Mouse (Mus musculus) retina, embryonic 14.5 days (tissue): Measurements from ENCODE around the gene Fam196a.
A peak's percentile ranks its signal among the peaks of the same experiment; 100 is the strongest.

Source experiments
- DNase-seq: peaks from one replicate; pipeline ENCODE4 v3.0.0-alpha.2; 2015; ENCODE audit warnings: low spot score

Fam196a gene

GRCm38 (mm10) chr7:134937927-134938609 lies at the start of gene Fam196a:
Fam196a (minus strand) TSS chr7:134938430.
- peak; percentile 71 for DNase-seq

DNA sequence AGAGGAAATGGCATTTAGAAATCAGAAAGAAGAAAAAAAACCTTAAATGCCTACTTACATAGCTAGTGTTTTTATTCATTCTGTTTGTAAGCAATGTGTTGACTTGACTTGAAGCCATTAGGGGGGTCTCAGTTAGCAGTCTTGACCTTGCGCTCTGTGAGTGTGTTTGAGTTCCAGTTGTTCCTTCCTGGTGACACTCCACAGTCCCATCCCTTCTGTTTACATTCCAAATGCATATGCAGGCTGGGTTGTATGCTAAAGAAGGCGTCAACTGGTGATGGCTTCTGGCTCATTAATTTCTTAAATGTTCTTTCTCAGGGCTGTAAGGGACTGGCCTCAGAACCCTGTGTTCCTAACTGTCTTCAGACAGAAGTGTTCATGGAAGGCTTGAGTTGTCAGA lies 23.4 kb upstream of the Fam196a start:
- no peak for DNase-seq

DNA sequence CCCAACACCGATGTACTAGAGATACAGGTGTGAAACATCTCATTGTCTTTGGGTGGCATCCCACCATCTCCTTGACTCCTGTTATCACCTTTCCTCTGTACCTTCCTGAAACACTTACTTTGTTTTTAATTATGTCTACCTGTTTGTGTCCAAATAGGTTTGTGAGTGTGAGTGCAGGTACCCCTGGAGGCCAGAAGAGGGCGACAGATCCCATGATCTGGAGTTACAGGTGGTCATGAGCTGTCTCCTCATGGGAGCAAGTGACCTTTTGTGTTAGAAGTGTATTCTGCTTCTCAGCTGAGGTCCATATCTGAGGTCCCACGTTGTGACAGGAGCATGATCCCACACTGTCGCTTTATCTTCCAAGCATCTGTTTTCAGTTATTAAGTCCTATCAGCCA lies 22.6 kb upstream of the Fam196a start:
- peak; percentile 12 for DNase-seq

- DNase-seq: no peak
Observed at GRCm38 (mm10) chr7:134959086-134959485, 20.9 kb upstream of the Fam196a start.

DNA sequence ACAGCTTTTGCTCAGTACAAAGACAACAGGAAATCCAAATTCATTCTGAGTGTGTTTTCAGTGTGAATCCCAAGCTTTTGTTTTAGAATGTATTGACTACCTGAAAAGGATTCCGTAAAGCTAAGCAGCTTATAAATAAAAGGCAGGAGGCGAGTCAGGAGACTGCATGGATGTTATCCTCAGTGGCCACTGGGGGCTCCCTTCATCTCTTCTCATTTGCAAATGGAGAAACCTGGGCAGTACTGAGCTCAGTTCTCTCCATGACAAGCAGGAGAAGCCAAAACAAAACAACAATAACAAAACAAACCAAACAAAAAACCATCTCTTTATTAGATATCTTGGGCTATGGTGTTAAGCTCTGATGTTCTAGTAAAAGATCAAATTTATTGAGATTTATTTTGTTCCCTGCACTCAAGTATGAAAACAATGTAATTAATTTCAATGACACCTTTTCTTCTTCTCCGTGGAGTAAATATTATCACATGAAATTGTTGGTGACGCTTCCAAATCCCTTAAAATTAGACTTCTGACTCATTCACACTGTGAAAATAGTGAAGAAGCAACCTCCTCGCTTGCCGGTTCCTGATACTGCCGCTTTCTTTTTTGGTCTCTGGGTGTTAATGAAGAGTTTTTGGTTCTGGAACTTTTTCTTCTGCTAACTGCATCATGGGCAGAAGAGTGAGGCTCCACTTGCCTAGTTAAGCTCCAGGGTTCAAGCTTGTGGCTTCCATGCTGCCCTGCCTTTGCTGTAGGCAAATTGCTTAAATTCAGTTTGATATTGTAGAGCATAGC lies 7.9 kb upstream of the Fam196a start:
- peak; percentile 32 for DNase-seq

DNA sequence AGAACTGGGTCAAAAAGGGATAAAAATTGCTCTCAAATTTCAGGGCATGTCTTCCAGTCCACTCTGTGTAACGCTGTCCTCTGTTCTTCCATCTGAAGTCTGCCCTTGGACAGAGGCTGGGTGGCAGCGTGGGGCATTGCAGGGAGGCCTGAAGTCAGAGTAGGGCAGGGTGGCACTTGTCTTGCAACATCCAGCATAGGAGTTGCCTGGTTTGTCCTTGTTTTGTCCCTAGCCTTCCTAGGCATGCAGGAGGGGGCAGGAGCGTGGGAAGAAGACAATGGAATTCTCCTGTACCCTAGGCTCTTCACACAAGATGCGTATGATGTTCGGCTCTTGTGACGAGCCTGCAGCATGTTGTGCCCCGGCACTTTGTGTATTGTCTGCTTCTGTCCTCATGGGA lies 5.5 kb upstream of the Fam196a start:
- DNase-seq: no peak

GRCm38 (mm10) chr7:134943063-134943462 lies 4.8 kb upstream of the Fam196a start:
- DNase-seq: no peak

DNA sequence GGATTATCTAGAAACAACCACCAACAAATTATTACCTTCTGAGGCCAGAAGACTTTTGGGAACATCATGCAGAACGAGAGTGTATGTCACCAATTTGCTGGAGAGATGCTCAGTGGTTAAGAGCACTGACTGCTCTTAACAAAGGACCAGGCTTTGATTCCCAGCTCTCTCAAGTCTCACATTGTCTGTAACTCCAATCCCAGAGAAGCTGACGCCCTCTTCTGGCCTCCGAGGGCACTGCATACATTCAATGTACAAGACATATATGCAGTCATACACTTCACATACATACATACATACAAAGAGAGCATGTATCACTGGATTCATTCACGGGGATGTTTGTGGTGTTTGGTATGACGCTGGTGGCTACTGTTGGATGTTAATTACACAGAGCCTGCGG lies 3.7 kb upstream of the Fam196a start:
- no peak for DNase-seq

DNA sequence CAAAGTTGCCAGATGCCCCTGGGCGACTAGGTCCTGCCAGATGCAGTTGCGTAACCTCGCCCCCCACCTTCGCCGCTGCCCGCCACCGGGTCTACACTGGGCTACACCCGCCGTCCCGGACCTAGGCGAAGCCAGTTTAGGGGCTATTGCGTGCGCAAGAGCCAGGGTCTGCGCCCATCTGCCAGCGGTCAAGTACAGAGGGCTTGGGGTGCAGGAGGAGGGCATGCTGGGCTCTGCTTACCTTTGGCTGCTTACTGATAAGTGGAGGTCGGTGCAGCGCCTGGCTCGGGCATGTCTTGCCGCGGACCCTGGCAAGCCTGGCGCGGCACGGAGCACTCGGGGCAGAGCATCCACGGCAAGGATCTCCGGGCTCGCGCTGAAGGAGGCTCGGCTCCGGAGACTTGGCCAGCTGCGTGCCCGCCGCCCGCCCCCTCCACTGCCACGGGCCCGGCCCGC lies 731 bp downstream of the Fam196a start:
- DNase-seq: peak; percentile 24

GRCm38 (mm10) chr7:134931886-134932285 lies 6.3 kb downstream of the Fam196a start:
- DNase-seq: no peak

DNA sequence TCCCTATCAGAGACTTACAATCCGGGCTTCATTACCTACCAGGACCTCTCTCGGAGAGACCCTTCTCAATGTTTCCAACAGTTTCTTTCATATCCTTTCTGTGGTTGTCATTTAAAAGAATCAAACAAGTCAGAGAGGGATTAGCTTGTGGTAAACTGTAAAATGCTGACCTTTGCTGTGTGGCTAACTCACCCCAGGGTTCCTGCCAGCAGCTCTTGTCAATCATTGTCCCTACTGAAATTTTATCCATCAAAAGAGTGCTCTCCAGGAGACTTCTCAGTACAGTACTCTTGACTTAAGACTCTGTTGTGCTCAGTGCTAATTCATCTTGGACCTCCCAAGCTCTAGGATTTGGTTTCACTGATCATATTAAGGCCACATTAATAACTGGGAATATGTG lies 36.2 kb downstream of the Fam196a start:
- DNase-seq: no peak

- DNase-seq: no peak
Observed at GRCm38 (mm10) chr7:134899462-134899861, 38.8 kb downstream of the Fam196a start.

GRCm38 (mm10) chr7:134894604-134895003 lies 43.6 kb downstream of the Fam196a start:
- no peak for DNase-seq

GRCm38 (mm10) chr7:134892972-134893371 lies 45.3 kb downstream of the Fam196a start:
- DNase-seq: peak; percentile 45

- no peak for DNase-seq
Observed at GRCm38 (mm10) chr7:134892449-134892871, 45.8 kb downstream of the Fam196a start.

GRCm38 (mm10) chr7:134883516-134883915 lies 54.7 kb downstream of the Fam196a start:
- no peak for DNase-seq

- DNase-seq: no peak
Observed at GRCm38 (mm10) chr7:134880431-134880830, 57.8 kb downstream of the Fam196a start.

GRCm38 (mm10) chr7:134878985-134879384 lies 59.2 kb downstream of the Fam196a start:
- DNase-seq: peak; percentile 12

- DNase-seq: no peak
Observed at GRCm38 (mm10) chr7:134872981-134873380, 65.2 kb downstream of the Fam196a start.

- no peak for DNase-seq
Observed at GRCm38 (mm10) chr7:134872511-134872910, 65.7 kb downstream of the Fam196a start.

DNA sequence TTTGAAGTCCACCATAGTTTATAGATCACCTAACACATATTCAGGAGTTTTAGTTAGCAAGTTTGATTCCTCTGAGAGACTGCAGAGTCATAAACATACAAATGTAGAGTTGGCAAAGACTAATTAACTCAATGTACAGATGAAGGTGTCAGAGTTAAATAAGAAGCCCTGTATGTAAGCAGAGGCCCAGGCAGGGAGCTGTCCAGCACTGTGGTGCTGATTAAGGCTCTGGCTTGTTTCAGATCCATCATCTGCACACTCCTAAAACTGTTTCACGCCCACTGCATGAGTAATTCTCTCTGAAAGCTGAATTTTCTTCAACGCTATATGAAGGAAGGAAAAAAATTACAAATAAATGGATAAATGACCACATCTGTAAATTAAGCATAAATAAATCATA lies 74.1 kb downstream of the Fam196a start:
- peak; percentile 73 for DNase-seq

- DNase-seq: no peak
Observed at GRCm38 (mm10) chr7:134862000-134862399, 76.2 kb downstream of the Fam196a start.

DNA sequence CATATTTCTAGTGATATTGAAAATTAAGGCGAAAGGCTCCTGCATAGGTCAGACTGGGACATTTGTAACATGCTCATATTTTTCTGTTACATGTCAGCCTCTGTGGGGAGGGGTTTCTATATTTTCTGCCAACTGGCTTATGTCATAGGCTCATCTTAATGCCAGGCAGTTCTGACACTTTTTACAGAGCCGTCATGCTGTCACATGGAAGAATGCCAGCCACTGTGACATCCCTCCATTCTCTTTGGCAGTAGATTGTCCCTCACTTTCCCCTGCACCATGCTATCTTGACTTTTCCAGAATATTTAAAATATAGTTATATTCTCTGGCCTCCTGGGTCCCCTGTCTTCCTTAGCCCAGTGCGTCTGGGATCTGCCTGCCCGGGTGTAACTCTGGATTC lies 95.5 kb downstream of the Fam196a start:
- no peak for DNase-seq
